Mouse (Mus musculus) adrenal gland, adult 2 months (tissue): ENCODE results near the gene Klf9. TPM values are rescaled to one million over a fixed set of nuclear protein-coding genes. Genes with fewer than 3 reads are reported as not detected.

ENCODE experiments used
- DNase-seq: peaks from one replicate; pipeline ENCODE4 v3.0.0; 2021
- polyA plus RNA-seq: library from polyadenylated mRNA; depleted of rRNA; stranded (reverse); fragments of >200 nt; gene quantifications from 2 replicates; pipeline ENCODE4 v1.2.3, GENCODE M21; 2012
- total RNA-seq, 2 experiments: library from RNA; stranded (reverse); gene quantifications; 2 replicates each; pipeline ENCODE4 v1.2.3; 2021

Klf9 gene
- total and polyA plus RNA-seq, 3 experiments: 64.4 to 85.6 (median 75.8) TPM

GRCm38 (mm10) chr19:23162877-23163276 is 21.9 kb downstream of the Klf9 start:
- no peak for DNase-seq

DNA sequence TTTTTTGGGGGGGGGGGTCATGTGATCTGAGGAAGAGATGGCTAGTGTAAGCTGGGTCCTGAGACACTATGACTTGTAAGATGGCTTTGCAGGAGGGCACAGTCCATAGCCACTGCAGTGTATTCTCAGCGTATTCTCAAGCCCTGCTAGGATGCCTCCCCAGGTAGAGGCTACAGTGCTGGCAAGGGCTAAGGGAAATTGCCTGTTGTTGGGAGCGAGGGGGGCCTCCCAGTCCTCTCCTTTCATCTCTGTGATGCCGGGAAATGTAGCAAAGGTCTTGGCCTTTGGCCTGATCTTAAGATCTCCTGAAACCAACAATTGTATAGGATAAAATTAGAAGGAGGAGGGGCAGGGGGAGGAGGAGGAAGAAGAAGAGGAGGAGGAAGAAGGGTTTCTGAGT is 22.3 kb downstream of the Klf9 start:
- DNase-seq: no peak

GRCm38 (mm10) chr19:23164651-23165240 is 23.7 kb downstream of the Klf9 start:
- DNase-seq: no peak

DNA sequence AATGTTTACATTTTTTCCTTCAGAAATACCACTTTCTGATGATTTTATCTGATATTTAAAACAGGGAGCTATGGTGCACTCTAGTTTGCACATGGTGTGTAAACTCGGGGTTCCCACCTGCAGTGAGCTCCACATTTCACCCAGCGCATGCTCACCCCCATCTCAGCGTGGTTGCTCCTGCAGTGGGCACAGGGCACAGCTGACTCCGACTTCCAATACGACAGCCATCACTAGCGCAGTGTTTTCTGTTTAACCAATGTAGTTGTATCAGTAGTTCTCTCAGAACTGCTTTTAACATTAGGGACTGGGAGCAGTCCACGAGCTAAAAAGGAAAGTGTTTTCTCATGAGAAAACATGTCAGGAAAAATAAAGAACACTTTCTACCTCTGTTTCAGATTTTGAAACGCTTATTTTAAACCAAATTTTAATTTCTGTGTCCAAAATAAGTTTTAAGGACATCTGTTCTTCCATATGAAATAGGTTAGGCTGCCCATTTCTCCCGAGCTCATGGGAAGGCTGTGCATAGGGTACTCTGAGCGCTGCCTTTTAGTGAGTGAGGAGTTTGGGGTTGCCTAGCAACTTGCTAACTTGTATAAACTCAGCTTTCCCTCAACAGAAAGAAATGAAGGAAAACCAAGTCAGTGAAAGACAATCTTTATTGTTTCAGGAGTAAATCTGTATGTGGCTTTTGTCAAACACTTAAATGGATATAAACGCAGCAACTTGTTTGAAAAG is 25.7 kb downstream of the Klf9 start:
- DNase-seq: no peak

- DNase-seq: no peak
Measured at GRCm38 (mm10) chr19:23168899-23169658, 28.1 kb downstream of the Klf9 start.

DNA sequence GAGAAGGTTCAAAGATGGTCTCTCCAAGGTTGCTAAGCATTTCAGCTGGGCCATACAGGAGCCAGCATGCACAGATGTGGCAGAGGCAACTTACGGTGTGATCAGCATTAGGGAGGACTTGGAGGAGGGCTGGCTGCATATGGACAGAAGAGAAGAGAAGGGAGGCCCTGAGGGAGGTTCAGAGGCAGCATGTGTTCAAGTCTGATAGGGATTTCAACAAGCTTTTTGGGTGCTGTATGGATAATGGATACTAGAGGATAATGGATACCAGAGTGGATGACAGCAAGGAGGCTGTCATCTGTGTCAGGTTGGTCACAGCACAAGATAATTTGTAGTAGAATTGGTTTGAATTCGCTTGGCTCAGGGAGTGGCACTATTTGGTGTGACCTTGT is 28.6 kb downstream of the Klf9 start:
- DNase-seq: no peak

- no peak for DNase-seq
Measured at GRCm38 (mm10) chr19:23170476-23170875, 29.4 kb downstream of the Klf9 start.

DNA sequence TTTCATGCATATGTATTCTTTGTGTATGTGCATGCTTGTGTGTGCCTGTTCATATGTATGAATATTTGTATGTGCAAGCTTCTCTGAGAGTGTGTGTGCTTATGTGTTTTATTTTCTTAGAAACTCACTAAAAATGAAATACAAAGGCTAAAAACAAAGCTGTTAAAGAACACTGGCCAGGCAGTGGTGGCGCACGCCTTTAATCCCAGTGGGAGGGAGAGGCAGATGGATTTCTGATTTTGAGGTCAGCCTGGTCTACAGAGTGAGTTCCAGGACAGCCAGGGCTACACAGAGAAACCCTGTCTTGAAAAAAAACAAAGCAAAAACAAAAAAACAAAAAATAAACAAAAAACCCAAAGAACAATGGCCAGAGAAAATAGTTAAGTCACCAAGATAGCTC is 30.1 kb downstream of the Klf9 start:
- no peak for DNase-seq

GRCm38 (mm10) chr19:23175090-23175489 is 34.1 kb downstream of the Klf9 start:
- DNase-seq: no peak

GRCm38 (mm10) chr19:23175511-23175910 is 34.5 kb downstream of the Klf9 start:
- DNase-seq: no peak

DNA sequence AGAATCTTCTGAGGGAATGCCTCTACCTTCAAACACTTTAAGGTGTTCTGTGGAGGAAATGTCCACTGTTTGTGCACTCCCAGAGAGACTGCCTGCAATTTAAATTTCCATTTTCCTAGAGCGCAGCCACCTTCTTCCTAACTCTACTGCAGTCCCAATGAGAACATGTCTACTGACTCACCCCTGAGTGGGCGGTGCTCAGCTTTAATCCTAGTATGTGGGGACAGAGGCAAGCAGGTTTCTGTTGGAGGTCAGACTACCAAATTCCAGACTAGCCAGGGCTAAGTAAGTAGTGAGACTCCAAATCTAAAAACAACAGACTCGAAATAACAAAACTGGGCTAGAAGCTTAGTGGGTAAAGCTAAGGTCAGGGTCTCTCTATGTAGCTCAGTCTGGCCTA is 37.5 kb downstream of the Klf9 start:
- DNase-seq: no peak

DNA sequence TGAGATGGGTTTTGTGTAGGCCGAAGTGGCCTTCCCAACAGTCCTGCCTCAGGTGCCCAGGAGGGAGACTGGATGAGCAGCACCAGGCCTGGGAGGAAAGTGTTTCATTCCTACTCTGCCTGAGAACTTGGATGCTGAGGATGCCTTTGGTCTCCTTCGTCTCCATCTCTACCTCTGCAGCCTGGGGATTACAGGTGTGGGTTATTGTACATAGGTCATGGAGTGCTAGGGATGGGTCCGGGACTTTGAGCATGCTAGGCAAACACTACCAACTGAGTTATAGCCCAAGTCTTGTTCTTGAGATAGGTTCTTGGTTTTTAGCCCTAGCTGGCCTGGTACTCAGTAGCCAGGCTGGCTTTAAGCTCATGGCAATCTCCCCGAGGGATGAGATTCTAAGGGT is 42.5 kb downstream of the Klf9 start:
- no peak for DNase-seq

- DNase-seq: no peak
Measured at GRCm38 (mm10) chr19:23184068-23184467, 43.0 kb downstream of the Klf9 start.

GRCm38 (mm10) chr19:23187732-23188131 is 46.7 kb downstream of the Klf9 start:
- no peak for DNase-seq

DNA sequence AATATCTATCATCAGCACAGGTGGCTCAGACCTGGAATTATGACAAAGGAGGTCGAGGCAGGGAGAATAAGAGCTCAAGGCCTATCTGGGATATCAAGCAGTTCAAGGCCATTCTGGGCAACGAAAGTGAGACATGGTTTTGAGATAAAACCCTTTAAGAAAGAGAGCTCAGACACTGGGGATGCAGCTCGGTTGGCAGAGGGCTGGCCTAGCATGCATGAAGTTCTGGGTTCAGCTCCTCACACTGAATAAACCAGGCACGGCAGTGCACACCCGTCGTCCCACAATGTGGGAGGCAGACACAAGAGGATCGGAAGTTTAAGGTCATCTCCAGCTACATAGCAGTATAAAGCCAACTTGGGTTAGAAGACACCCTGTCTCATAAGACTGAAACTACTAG is 48.0 kb downstream of the Klf9 start:
- no peak for DNase-seq

- no peak for DNase-seq
Measured at GRCm38 (mm10) chr19:23189744-23190143, 48.7 kb downstream of the Klf9 start.

GRCm38 (mm10) chr19:23191486-23191885 is 50.5 kb downstream of the Klf9 start:
- no peak for DNase-seq

GRCm38 (mm10) chr19:23193076-23193475 is 52.0 kb downstream of the Klf9 start:
- no peak for DNase-seq

GRCm38 (mm10) chr19:23202106-23202505 is 61.1 kb downstream of the Klf9 start:
- DNase-seq: no peak

DNA sequence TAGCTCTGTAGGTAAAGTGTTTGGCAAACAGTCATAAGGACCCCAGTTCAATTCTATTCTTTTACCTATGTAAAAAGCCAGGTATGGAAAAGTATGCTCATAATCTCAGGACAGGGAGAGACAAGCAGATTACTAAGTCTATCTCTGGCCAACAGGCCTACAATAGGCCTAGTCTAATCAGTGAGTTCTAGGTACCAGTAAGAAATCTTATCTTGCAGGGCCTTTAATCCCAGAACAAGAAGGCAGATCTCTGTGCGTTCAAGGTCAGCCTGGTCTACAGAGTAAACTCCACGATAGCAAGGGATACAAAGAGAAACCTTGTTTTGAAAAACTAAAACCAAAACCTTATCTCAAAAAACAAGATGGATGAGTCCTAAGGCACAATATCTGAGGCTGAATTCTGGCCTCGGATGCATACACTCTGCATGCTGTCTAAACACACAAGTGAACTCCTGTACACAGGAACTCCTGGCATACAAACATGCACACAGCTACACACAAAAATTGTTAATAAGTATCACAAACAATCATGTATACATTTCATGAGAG is 62.6 kb downstream of the Klf9 start:
- DNase-seq: no peak

DNA sequence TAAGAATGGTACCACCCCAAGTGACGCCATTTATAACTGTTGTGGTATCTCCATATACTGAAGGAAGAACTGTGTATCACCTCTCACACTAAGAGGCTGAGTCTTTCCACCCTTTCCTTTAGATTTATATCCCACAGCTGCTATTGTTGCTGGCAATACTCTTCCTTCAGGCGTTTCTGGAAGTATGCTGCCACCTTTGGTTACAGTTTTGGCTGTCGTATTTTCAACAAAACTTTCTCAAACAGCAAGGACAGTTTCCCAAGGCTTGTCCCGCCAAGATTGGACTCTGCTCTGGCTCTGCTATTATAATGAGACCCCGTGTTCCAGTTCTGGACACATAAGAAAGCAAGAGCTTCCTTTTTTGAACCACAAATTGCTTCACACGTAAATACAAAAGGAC is 70.3 kb downstream of the Klf9 start:
- no peak for DNase-seq

- no peak for DNase-seq
Measured at GRCm38 (mm10) chr19:23214326-23214725, 73.3 kb downstream of the Klf9 start.
